Mouse (Mus musculus) cortical plate, adult 2 months (tissue): ENCODE data around the gene Prr5.

Experiments
- CTCF ChIP-seq: fragments of 200-500 bp; IDR thresholded peaks from 2 replicates; pipeline ENCODE4 v1.5.1; 2011; ENCODE audit warnings: mild to moderate bottlenecking, control low read depth, low read length; ENCODE audit not compliant: insufficient read depth; ENCODE audit errors: extremely low read depth
- POLR2A ChIP-seq: fragments of 200-500 bp; IDR thresholded peaks from 2 replicates; pipeline ENCODE4 v1.6.1; 2011; ENCODE audit warnings: mild to moderate bottlenecking, low read length, control low read depth; ENCODE audit not compliant: insufficient read depth; ENCODE audit errors: extremely low read depth

DNA sequence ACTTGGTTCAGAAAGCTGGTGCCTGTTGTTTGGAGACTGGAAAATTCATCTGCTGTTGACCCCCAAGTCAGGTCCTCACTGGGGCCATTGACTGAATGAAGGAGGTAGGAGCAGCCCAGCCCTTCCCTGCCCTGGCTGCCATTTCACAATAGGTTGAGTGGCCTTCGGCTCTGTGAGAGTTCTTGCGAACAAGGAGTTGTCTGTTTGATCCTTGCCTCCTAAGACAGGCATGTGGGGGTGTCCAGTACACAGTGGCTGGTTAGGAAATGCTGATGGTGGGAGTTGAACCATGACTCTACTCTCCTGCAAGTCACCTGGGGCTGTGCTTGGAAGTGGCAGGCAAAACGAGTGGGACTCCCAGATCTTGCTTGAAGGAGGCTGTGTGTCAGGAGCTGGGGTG, 10.4 kb downstream of the Prr5 start:
- TF ChIP-seq CTCF (no peak), POLR2A (no peak)
